Mouse (Mus musculus) erythroblast, embryonic 14.5 days (primary cell): ENCODE data around the gene Prkag2. TPM values are rescaled to one million over a fixed set of nuclear protein-coding genes. Genes with fewer than 3 reads are reported as not detected.

Experiments used
- H3K27me3 ChIP-seq: 2 replicates; pipeline ENCODE4 v1.6.1; 2012; ENCODE audit warnings: inconsistent platforms; ENCODE audit not compliant: control insufficient read depth
- H3K36me3 ChIP-seq: 2 replicates; pipeline ENCODE4 v1.6.1; 2012; ENCODE audit warnings: mild to moderate bottlenecking, inconsistent platforms; ENCODE audit not compliant: control insufficient read depth
- H3K4me1 ChIP-seq: 2 replicates; pipeline ENCODE4 v1.6.1; 2012; ENCODE audit warnings: inconsistent platforms; ENCODE audit not compliant: control insufficient read depth
- H3K4me3 ChIP-seq: replicated peaks from 2 replicates; pipeline ENCODE3; 2012; ENCODE audit warnings: moderate library complexity, mild to moderate bottlenecking, inconsistent platforms
- H3K9me3 ChIP-seq: 2 replicates; pipeline ENCODE4 v1.6.1; 2012; ENCODE audit warnings: low read length, inconsistent platforms, mixed read lengths; ENCODE audit not compliant: control insufficient read depth
- GATA1 ChIP-seq: IDR thresholded peaks from 2 replicates; pipeline ENCODE4 v1.6.1; 2012; ENCODE audit warnings: low read length, inconsistent platforms, mixed read lengths
- TAL1 ChIP-seq: IDR thresholded peaks from 3 replicates; pipeline ENCODE4 v1.6.1; 2012; ENCODE audit warnings: low read length, inconsistent platforms, mixed read lengths
- polyA plus RNA-seq: library from polyadenylated mRNA; stranded (reverse); fragments of >175 nt; gene quantifications from 2 replicates; pipeline ENCODE4 v1.2.3, GENCODE M21; 2012

Prkag2 gene
- polyA plus RNA-seq, 1 experiment = 0.07 TPM

DNA sequence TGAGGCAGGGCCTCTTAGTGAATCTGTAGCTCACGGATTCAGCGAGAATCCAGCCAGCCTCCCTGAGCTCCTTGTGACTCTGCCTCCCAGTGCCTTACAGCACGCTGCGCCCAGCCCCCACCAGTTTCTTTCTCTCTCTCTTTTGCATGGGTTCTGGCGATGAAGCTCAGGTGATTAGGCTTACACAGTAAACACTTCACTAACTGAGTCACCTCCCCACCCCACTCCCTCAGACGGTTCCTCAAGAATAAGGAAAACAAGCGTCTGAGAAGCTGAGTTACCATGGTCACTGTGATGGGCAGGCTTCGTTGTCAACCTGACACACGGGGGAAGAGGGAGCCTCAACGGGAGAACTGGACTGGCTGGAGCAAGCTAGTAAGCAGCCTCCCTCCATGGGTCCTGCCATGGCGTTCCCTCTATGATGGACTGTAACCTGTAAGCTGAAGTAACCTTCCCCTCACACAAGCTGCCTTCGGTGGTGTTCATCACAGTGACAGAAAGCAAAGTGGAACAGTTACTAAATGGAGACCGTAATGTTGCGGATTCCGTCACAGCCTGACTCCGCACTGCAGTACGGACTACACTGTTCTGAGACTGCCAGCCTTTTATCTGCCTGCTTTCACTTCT, 37.8 kb downstream of the Prkag2 start:
- Histone ChIP-seq H3K4me1 (no peaks in the 10 kb centered on the region), H3K9me3 (no peaks in the 10 kb centered on the region), H3K27me3 (peaks cover 8% of the 10 kb centered on the region), H3K36me3 (no peaks in the 10 kb centered on the region), H3K4me3 (no peak overlapping the region)
- TF ChIP-seq TAL1 = no peak

DNA sequence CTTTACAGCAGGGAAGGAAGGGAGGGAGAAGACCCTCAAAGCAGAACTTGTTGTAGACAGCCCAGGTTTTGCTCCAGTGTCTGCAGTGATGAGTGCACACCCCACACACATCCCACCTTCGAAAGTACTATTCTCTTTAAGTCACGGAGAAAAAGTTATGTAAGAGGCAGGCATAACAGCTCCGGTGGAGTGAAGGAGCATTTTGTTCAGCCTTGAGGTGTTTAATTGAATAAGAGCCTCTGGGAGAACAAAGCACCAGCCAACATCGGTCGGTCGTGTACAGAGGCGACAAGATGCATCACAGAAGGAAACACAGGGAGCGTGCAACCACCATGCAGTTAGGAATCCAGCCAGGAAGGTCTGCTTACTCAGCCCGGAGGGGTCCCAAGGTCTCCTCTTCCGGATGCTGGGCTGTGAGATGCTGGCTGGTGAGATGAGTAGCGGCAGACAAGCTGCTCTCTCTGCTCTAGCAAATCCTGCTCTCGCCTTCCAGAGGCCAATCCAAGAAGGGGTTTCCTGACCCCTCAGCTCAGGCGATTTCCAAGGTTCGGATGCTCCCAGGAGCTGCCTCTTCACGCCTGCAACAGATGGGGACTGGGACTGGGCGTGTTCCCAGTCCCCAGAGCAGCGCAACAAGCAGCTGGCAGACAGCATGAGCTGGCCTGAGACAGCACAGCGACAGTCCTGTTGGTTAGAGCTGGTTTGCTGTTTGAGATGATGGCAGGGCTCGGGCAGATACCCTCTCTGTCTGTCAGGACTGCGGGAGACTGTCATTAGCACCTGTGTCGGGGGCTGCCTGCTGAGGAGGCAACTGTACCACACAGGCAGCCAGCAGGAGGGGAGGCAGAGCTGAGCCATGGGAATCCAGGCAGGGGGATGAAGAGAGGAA, 41.3 kb downstream of the Prkag2 start:
- H3K27me3 ChIP-seq = peaks cover 8% of the 10 kb centered on the region
- no peak for TF ChIP-seq TAL1
- no peaks in the 10 kb centered on the region for H3K4me1 ChIP-seq
- no peaks in the 10 kb centered on the region for H3K36me3 ChIP-seq
- H3K9me3 ChIP-seq = no peaks in the 10 kb centered on the region
- H3K4me3 ChIP-seq = no peak overlapping the region

DNA sequence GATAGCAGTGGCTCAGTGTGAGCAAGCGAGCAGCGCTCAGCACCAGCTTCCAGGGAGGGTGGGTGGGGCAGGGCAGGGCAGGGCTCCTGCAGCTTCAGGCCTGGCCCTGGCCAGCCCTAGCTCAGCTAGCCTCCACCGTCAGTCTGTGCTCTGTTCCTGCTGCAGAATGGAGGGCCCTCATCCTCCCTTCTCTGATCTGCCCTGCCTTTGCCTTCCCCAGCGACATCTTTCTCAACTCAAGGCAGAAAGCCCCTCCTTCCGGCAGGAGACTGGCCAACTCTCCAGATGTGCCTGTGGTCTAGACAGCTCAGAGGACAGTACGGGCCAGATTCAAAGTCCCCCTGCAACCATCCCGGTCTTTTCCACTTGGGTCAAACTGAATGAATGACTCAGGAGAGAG, 42.0 kb downstream of the Prkag2 start:
- H3K9me3 ChIP-seq = no peaks in the 10 kb centered on the region
- TF ChIP-seq GATA1 = no peak
- no peak for TF ChIP-seq TAL1
- no peak overlapping the region for H3K4me3 ChIP-seq
- H3K4me1 ChIP-seq = no peaks in the 10 kb centered on the region
- H3K27me3 ChIP-seq = peaks cover 8% of the 10 kb centered on the region
- no peaks in the 10 kb centered on the region for H3K36me3 ChIP-seq

DNA sequence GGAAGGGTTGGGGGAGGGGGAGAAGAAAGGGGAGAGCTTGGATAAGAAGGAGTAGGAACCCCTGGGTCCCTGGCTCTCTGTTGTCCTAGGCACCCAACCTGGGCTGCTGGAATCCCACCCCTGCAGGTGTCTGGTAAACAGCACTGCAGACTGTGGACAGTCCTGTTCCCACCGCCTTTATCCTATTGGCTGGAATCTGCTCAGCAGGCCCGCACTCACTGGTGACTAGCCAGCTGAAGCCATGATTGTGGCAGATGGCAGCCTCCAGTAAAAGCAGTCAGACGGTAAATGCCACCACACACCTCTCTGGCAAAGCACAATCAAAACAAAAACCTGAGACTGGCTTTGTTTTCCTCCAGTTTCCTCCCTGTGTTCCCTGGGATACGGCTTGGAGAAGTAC, 45.2 kb downstream of the Prkag2 start:
- no peak for TF ChIP-seq GATA1
- no peak for TF ChIP-seq TAL1
- Histone ChIP-seq H3K4me3 (no peak overlapping the region), H3K36me3 (no peaks in the 10 kb centered on the region), H3K9me3 (no peaks in the 10 kb centered on the region), H3K4me1 (no peaks in the 10 kb centered on the region), H3K27me3 (peaks cover 8% of the 10 kb centered on the region)

- Histone ChIP-seq H3K36me3 (no peaks in the 10 kb centered on the region), H3K27me3 (peaks cover 3% of the 10 kb centered on the region), H3K4me1 (no peaks in the 10 kb centered on the region), H3K9me3 (no peaks in the 10 kb centered on the region), H3K4me3 (no peak overlapping the region)
- TF ChIP-seq TAL1 (no peak), GATA1 (no peak)
Measured at GRCm38 (mm10) chr5:25053971-25054658, 46.3 kb downstream of the Prkag2 start.

- Histone ChIP-seq H3K4me3 (no peak overlapping the region), H3K9me3 (no peaks in the 10 kb centered on the region), H3K27me3 (no peaks in the 10 kb centered on the region; the same call in 1 of the 2 replicates), H3K36me3 (no peaks in the 10 kb centered on the region), H3K4me1 (no peaks in the 10 kb centered on the region)
- no peak for TF ChIP-seq TAL1
- no peak for TF ChIP-seq GATA1
Measured at GRCm38 (mm10) chr5:25050827-25051226, 49.6 kb downstream of the Prkag2 start.

DNA sequence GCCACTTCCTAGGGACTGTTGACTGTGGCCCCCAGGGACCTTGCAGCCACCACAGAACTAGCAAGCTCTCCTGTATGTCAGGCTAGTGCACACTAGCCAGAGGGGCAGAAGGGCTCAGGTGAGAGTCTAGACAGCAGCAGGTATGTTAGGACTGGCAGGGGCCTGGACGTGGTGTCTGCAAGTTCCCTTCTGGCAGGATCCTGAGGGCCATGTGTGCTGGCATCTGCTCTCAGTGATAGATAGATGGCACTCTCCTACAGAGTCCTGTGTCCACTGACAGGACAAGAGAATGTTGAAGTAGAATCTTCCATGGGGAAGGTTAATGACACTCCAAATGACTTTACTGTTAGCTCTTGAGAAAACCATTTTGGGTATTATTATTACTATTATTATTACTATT, 52.8 kb downstream of the Prkag2 start:
- H3K4me3 ChIP-seq = no peak overlapping the region

DNA sequence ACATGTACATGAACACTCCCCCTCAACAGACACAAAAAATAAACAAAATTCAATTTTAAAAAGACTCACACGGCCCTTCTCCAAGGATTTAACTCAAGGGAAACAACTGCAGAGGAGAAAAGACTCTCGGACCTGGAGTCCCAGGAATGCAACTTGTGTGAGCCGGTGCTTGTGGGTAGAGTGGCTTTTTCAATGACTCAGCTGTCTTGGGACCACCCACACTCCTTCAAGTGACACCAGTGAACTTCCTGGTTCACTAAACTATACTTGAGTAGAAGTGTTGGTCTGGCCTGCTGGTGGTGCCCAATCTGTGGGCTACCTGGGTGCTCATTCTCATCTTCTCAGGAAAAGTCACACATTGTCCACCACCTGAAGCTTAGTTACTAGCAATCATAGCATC, 53.7 kb downstream of the Prkag2 start:
- H3K27me3 ChIP-seq = no peaks in the 10 kb centered on the region
- H3K36me3 ChIP-seq = no peaks in the 10 kb centered on the region
- H3K9me3 ChIP-seq = no peaks in the 10 kb centered on the region
- no peak overlapping the region for H3K4me3 ChIP-seq
- TF ChIP-seq GATA1 (no peak), TAL1 (no peak)
- no peaks in the 10 kb centered on the region for H3K4me1 ChIP-seq

More for the DNA sequence above, 52.8 kb downstream of the Prkag2 start:
- H3K9me3 ChIP-seq = no peaks in the 10 kb centered on the region
- H3K36me3 ChIP-seq = no peaks in the 10 kb centered on the region
- TF ChIP-seq GATA1 (no peak), TAL1 (no peak)
- H3K27me3 ChIP-seq = no peaks in the 10 kb centered on the region
- no peaks in the 10 kb centered on the region for H3K4me1 ChIP-seq

DNA sequence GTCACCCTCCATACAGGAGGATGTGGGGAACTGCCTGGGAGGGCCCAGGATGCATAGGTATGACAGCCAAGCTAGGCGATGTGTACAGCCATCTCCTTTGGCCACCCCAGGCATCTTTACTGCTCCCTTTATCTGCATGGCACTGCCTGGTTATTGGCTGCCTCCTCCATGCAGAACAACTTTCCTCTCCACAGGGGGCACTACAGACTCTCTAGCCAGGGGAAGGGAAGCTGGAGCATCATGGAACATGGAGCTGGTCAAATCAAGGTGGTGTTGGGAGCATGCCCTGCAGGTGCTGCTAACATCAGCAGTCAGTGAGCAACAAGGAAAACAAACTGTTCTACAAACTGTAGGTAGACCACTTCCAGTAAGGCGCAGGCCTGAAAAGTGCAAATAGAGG, 56.4 kb downstream of the Prkag2 start:
- Histone ChIP-seq H3K36me3 (no peaks in the 10 kb centered on the region), H3K4me3 (no peak overlapping the region), H3K27me3 (no peaks in the 10 kb centered on the region), H3K9me3 (no peaks in the 10 kb centered on the region), H3K4me1 (no peaks in the 10 kb centered on the region)
- TF ChIP-seq TAL1 (no peak), GATA1 (no peak)
